Mouse (Mus musculus): ENCODE results near the gene Gmppa.

DNA sequence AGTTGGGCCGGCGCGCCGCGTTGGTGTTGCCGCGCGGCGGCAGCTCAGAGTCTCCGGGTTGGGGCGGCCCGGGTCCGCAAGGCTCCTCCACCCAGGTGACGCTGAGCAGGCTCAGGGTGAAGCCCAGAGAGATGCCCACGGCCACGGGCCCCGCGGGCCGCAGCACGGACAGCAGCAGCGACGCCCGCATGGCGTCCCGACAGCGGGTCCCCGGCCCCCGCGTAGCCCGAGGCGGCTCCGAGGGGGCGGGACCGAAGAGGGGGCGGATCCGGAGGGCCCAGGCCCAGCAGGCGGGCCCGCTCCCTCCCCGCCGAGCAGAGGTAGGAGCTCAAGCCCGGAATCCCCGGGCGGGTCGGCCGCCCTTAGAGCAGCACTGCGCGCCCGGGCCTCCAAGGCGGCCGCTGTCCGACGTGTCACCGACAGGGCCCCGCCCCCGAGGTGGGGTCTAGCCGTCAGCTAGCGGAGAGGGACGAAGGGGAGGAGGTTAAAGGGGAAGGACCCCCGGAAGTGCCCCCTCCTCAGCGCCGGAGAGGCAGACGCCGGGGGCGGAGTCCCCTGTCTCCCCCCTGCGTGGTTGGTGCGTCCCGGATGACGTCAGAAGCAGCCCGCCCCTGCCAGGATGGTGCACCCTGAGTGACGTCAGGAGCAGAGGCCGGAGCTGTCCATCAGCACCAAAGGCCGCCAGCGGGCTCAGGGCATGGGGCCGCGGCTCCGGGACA, 43.3 kb downstream of the Gmppa start, which contains the start of the genes Chpf and Tmem198:
- no peak for TF ChIP-seq CTCF (IDR thresholded peaks at IDR 0.05; ENCODE audit: control insufficient read depth, insufficient read depth, insufficient replicate concordance, low read depth, low read length)
- TF ChIP-seq POLR2A (IDR thresholded peaks at IDR 0.05; ENCODE audit: control insufficient read depth, low read depth, low read length): no peak
